Mouse (Mus musculus) forebrain, embryonic 16.5 days (tissue): Measurements from ENCODE around the gene Tgtp2. TPM values are rescaled to one million over a fixed set of nuclear protein-coding genes. Genes with fewer than 3 reads are reported as not detected.

Source experiments
- ATAC-seq: fragments of 200-750 bp; cut with Nextera tagmentation; 2 replicates; pipeline ENCODE4 v1.8.0; 2017; ENCODE audit warnings: mild to moderate bottlenecking, moderate library complexity
- H3K27ac ChIP-seq: fragments of 300-500 bp; sonication (generic); 2 replicates; pipeline ENCODE4 v1.5.1; 2014; ENCODE audit warnings: low read length, control low read depth
- H3K27me3 ChIP-seq: fragments of 300-500 bp; sonication (generic); replicated peaks from 2 replicates; pipeline ENCODE4 v1.6.1; 2014; ENCODE audit warnings: low read length; ENCODE audit not compliant: control insufficient read depth, insufficient read depth
- H3K36me3 ChIP-seq: fragments of 300-500 bp; sonication (generic); 2 replicates; pipeline ENCODE4 v1.6.1; 2014; ENCODE audit not compliant: control insufficient read depth, insufficient read depth
- H3K4me1 ChIP-seq: fragments of 300-500 bp; sonication (generic); replicated peaks from 2 replicates; pipeline ENCODE4 v1.6.1; 2014; ENCODE audit warnings: low read length; ENCODE audit not compliant: control insufficient read depth, insufficient read depth
- H3K4me2 ChIP-seq: fragments of 300-500 bp; sonication (generic); 2 replicates; pipeline ENCODE4 v1.6.1; 2014; ENCODE audit warnings: mild to moderate bottlenecking, low read length, control low read depth
- H3K4me3 ChIP-seq: fragments of 300-500 bp; sonication (generic); replicated peaks from 2 replicates; pipeline ENCODE4 v1.5.1; 2014; ENCODE audit warnings: mild to moderate bottlenecking, low read length, control low read depth
- H3K9ac ChIP-seq: fragments of 300-500 bp; sonication (generic); replicated peaks from 2 replicates; pipeline ENCODE4 v1.6.1; 2014; ENCODE audit warnings: low read depth, low read length, control low read depth
- H3K9me3 ChIP-seq: fragments of 300-500 bp; sonication (generic); 2 replicates; pipeline ENCODE4 v1.6.1; 2016; ENCODE audit warnings: low read length; ENCODE audit not compliant: control insufficient read depth
- WGBS: fragments of 180-500 bp; shearing (Covaris S2); extraction: QIAGEN DNeasy Blood & Tissue Kit; methylation state at CpG from one replicate; pipeline ENCODE4 v1.1.7; 2014; 5-methylcytosine and 5-hydroxymethylcytosine counted together
- polyA plus RNA-seq: library from polyadenylated mRNA; unstranded; fragments of >200 nt; fragmentation: Nextera tagmentation; extraction: Ambion mirVana; gene quantifications from 2 replicates; pipeline ENCODE4 v1.2.1, GENCODE M21; 2015

Tgtp2 gene
- polyA plus RNA-seq, 1 experiment from 2014 or later = not detected

GRCm38 (mm10) chr11:49095367-49095766 is 31.4 kb upstream of the Tgtp2 start:
- Histone ChIP-seq H3K36me3 (no peaks in the 10 kb centered on the region), H3K9ac (no peak overlapping the region), H3K27ac (no peak overlapping the region), H3K27me3 (no peaks in the 10 kb centered on the region), H3K4me3 (no peak overlapping the region), H3K4me2 (no peak overlapping the region), H3K4me1 (no peaks in the 10 kb centered on the region), H3K9me3 (no peaks in the 10 kb centered on the region)
- WGBS = 67% methylated on average over 4 of the region's 4 CpGs
- ATAC-seq = no peak

GRCm38 (mm10) chr11:49093861-49094660 is 30.1 kb upstream of the Tgtp2 start:
- no peak for ATAC-seq
- no peaks in the 10 kb centered on the region for H3K36me3 ChIP-seq
- 90% methylated on average over 6 of the region's 6 CpGs for WGBS
- H3K4me1 ChIP-seq = no peaks in the 10 kb centered on the region
- H3K9ac ChIP-seq = no peak overlapping the region
- H3K4me3 ChIP-seq = no peak overlapping the region
- H3K27ac ChIP-seq = no peak overlapping the region
- no peaks in the 10 kb centered on the region for H3K9me3 ChIP-seq
- H3K4me2 ChIP-seq = no peak overlapping the region
- H3K27me3 ChIP-seq = no peaks in the 10 kb centered on the region

GRCm38 (mm10) chr11:49092786-49093185 is 28.8 kb upstream of the Tgtp2 start:
- no peak overlapping the region for H3K27ac ChIP-seq
- no peak overlapping the region for H3K4me3 ChIP-seq
- 91% methylated on average over 2 of the region's 2 CpGs for WGBS
- no peaks in the 10 kb centered on the region for H3K9me3 ChIP-seq
- ATAC-seq = no peak
- no peaks in the 10 kb centered on the region for H3K4me1 ChIP-seq
- no peaks in the 10 kb centered on the region for H3K27me3 ChIP-seq
- H3K36me3 ChIP-seq = no peaks in the 10 kb centered on the region
- H3K4me2 ChIP-seq = no peak overlapping the region
- no peak overlapping the region for H3K9ac ChIP-seq

GRCm38 (mm10) chr11:49092053-49092586 is 28.1 kb upstream of the Tgtp2 start:
- H3K27ac ChIP-seq = no peak overlapping the region
- H3K4me3 ChIP-seq = no peak overlapping the region
- no peak for ATAC-seq
- no peaks in the 10 kb centered on the region for H3K27me3 ChIP-seq
- WGBS = 96% methylated on average over 1 of the region's 1 CpGs
- no peaks in the 10 kb centered on the region for H3K9me3 ChIP-seq
- no peak overlapping the region for H3K9ac ChIP-seq
- no peak overlapping the region for H3K4me2 ChIP-seq
- no peaks in the 10 kb centered on the region for H3K36me3 ChIP-seq
- H3K4me1 ChIP-seq = no peaks in the 10 kb centered on the region

GRCm38 (mm10) chr11:49091171-49091570 is 27.2 kb upstream of the Tgtp2 start:
- WGBS = 82% methylated on average over 4 of the region's 4 CpGs
- no peak for ATAC-seq
- no peaks in the 10 kb centered on the region for H3K9me3 ChIP-seq
- H3K27me3 ChIP-seq = no peaks in the 10 kb centered on the region
- H3K4me2 ChIP-seq = no peak overlapping the region
- H3K27ac ChIP-seq = no peak overlapping the region
- H3K4me3 ChIP-seq = no peak overlapping the region
- H3K9ac ChIP-seq = no peak overlapping the region
- no peaks in the 10 kb centered on the region for H3K4me1 ChIP-seq
- no peaks in the 10 kb centered on the region for H3K36me3 ChIP-seq

GRCm38 (mm10) chr11:49090551-49090950 is 26.5 kb upstream of the Tgtp2 start:
- 89% methylated on average over 5 of the region's 5 CpGs for WGBS
- Histone ChIP-seq H3K4me2 (no peak overlapping the region), H3K4me3 (no peak overlapping the region), H3K36me3 (no peaks in the 10 kb centered on the region), H3K9me3 (no peaks in the 10 kb centered on the region), H3K27ac (no peak overlapping the region), H3K27me3 (no peaks in the 10 kb centered on the region), H3K4me1 (no peaks in the 10 kb centered on the region), H3K9ac (no peak overlapping the region)
- ATAC-seq = no peak

GRCm38 (mm10) chr11:49089735-49090507 is 25.9 kb upstream of the Tgtp2 start:
- H3K4me2 ChIP-seq = no peak overlapping the region
- no peak overlapping the region for H3K4me3 ChIP-seq
- H3K4me1 ChIP-seq = no peaks in the 10 kb centered on the region
- ATAC-seq = no peak
- no peaks in the 10 kb centered on the region for H3K36me3 ChIP-seq
- H3K9ac ChIP-seq = no peak overlapping the region
- H3K9me3 ChIP-seq = no peaks in the 10 kb centered on the region
- 85% methylated on average over 3 of the region's 3 CpGs for WGBS
- no peaks in the 10 kb centered on the region for H3K27me3 ChIP-seq
- no peak overlapping the region for H3K27ac ChIP-seq

GRCm38 (mm10) chr11:49088990-49089652 is 25.1 kb upstream of the Tgtp2 start:
- H3K27me3 ChIP-seq = no peaks in the 10 kb centered on the region
- no peak overlapping the region for H3K4me3 ChIP-seq
- WGBS = 89% methylated on average over 5 of the region's 5 CpGs
- H3K36me3 ChIP-seq = no peaks in the 10 kb centered on the region
- no peak overlapping the region for H3K27ac ChIP-seq
- H3K4me2 ChIP-seq = no peak overlapping the region
- H3K9me3 ChIP-seq = no peaks in the 10 kb centered on the region
- no peak for ATAC-seq
- no peak overlapping the region for H3K9ac ChIP-seq
- no peaks in the 10 kb centered on the region for H3K4me1 ChIP-seq
